Mouse (Mus musculus) heart, embryonic 10.5 days (tissue): ENCODE measurements around the gene Snapin. TPM values are rescaled to one million over a fixed set of nuclear protein-coding genes. Genes with fewer than 3 reads are reported as not detected.

ENCODE experiments used
- DNase-seq: peaks from one replicate; pipeline ENCODE4 v3.0.0-alpha.2; 2017; ENCODE audit warnings: low spot score
- H3K27ac ChIP-seq: fragments of 300-500 bp; sonication (generic); 2 replicates; pipeline ENCODE4 v1.5.1; 2016; ENCODE audit warnings: mild to moderate bottlenecking
- H3K27me3 ChIP-seq: fragments of 300-500 bp; sonication (generic); 2 replicates; pipeline ENCODE4 v1.6.1; 2016; ENCODE audit warnings: mild to moderate bottlenecking; ENCODE audit not compliant: poor library complexity, insufficient read depth, severe bottlenecking
- H3K36me3 ChIP-seq: fragments of 300-500 bp; sonication (generic); 2 replicates; pipeline ENCODE4 v1.6.1; 2016; ENCODE audit warnings: mild to moderate bottlenecking, moderate library complexity
- H3K4me1 ChIP-seq: fragments of 300-500 bp; sonication (generic); 2 replicates; pipeline ENCODE4 v1.6.1; 2016; ENCODE audit warnings: mild to moderate bottlenecking
- H3K4me3 ChIP-seq: fragments of 300-500 bp; sonication (generic); 2 replicates; pipeline ENCODE4 v1.5.1; 2016; ENCODE audit warnings: mild to moderate bottlenecking, moderate library complexity
- H3K9me3 ChIP-seq: fragments of 300-500 bp; sonication (generic); 2 replicates; pipeline ENCODE4 v1.6.1; 2016; ENCODE audit warnings: mild to moderate bottlenecking, moderate library complexity
- WGBS: fragments of 180-500 bp; shearing (Covaris S2); methylation state at CpG from one replicate; pipeline ENCODE4 v1.1.7; 2016; 5-methylcytosine and 5-hydroxymethylcytosine counted together
- polyA plus RNA-seq: library from polyadenylated mRNA; unstranded; fragments of >200 nt; fragmentation: Nextera tagmentation; extraction: Ambion mirVana; gene quantifications from 2 replicates; pipeline ENCODE4 v1.2.1, GENCODE M21; 2016

Gene Snapin
- polyA plus RNA-seq, 1 experiment from 2014 or later: 71.7 TPM

DNA sequence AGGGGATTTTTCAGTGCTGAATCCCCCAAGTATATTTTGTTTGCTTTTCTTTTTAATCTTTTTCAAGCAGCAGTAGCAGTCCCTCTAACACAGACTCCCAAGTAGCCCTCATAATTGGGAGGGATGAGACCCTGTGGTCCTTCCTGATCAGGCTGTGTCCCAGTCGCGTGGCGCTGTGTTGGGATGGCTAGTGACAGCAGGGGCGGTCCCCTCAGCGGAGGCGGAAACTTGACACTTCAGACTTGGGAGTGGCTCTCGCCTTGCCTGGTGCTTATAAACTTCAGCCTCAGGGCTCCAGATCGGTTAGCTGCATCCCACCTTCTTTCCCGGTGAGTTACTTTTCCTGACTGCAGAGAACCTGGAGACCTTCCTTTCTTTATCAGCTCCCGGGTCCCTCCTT lies 23.9 kb upstream of the Snapin start:
- peaks cover 30% of the 10 kb centered on the region for H3K4me1 ChIP-seq
- no peaks in the 10 kb centered on the region for H3K27me3 ChIP-seq
- DNase-seq: peak; percentile 88
- H3K36me3 ChIP-seq: peaks cover 7% of the 10 kb centered on the region; the same call in 1 of the 2 replicates
- H3K4me3 ChIP-seq: peak overlapping the region; percentile 60
- no peaks in the 10 kb centered on the region for H3K9me3 ChIP-seq
- WGBS: 0% methylated on average over 10 of the region's 10 CpGs
- peak overlapping the region; percentile 89 for H3K27ac ChIP-seq

DNA sequence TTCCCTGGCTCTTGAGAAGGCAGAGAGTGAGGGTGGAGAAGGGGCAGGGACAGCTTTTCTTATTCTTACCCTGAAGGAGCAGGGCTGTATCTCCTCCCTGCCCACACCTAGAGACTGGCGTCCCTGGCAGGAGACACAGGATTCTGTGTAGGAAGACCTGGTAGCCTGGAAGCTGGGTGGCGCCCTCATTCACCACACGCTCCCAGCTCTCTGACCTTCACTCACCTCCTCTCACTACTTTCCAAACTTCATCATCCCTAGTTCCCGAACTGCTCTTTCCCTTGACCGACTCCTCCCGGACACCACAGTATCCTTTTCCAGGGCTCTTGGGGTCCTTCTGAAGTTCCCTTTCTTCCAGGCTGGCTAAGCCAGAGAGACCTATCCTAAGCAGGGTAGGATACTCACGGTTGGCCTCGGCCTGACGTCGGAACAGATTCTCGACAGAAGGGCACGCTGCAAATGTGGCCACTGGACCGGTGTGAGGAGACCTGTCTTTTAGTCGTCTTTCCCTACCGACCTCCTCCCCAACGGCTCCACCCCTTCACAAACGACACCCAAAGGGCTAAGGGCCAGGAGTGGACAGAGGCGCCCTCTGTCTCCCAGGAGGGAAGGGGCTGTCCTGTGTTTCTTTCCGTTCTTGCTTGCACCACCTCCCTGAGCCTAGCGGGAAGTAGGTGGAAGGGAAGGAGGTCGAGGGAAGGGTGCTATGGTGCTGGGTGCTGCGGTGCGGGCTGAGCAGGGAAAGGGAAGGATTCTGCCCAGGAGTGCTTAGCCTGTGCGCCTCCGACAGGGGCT lies 23.2 kb upstream of the Snapin start, which contains the start of the genes S100a1 and S100a13:
Gene S100a1, minus strand, starts transcription at position 597 of the 795 bp plus-strand sequence.
Gene S100a13, plus strand, starts transcription at position 640 of the 795 bp plus-strand sequence.
- H3K4me3 ChIP-seq: peak within 1 kb of the TSS; percentile 60
- no peaks in the 10 kb centered on the region for H3K27me3 ChIP-seq
- peaks cover 7% of the 10 kb centered on the region; the same call in 1 of the 2 replicates for H3K36me3 ChIP-seq
- DNase-seq: peak; percentile 83
- 2% methylated on average over 25 of the region's 25 CpGs for whole genome bisulfite sequencing
- H3K27ac ChIP-seq: peak within 1 kb of the TSS; percentile 89
- peaks cover 30% of the 10 kb centered on the region for H3K4me1 ChIP-seq
- no peaks in the 10 kb centered on the region for H3K9me3 ChIP-seq

DNA sequence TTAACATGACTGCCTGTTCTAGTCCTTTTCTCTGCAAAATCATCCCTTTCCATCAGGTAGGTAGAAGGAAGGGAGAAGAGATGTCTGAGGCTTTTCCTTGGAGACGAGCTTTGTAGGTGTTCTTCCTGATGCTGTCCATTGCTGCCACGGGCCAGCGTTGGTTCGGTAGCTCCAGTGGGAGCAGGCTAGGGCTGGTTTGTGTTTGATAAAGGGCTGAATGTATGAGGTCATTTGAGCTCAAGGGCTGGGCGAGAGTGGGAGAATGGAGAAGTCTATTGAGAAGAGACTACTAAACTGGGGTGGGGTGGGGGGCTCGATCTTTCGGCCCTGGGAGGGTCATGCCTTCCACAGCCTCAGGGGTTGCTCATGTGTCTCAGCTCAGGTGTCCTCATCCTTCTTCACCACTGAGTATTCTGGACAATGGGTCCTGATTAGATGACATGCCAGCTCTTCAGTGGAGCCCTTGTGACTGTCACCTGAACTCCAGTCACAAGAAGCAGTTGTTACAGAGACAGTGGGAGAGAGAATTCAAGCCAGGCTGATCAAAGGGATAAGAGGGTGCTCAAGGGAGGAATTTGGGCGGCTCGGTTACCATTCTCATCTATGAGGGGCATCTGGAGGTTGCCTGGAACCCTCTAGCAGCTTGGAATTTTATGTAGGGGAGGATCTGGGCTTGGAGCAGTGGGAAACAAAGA lies 22.3 kb upstream of the Snapin start:
- H3K27me3 ChIP-seq: no peaks in the 10 kb centered on the region
- 62% methylated on average over 9 of the region's 9 CpGs for WGBS
- peaks cover 7% of the 10 kb centered on the region; the same call in 1 of the 2 replicates for H3K36me3 ChIP-seq
- peaks cover 32% of the 10 kb centered on the region for H3K4me1 ChIP-seq
- DNase-seq: no peak
- no peaks in the 10 kb centered on the region for H3K9me3 ChIP-seq
- H3K4me3 ChIP-seq: peak overlapping the region; percentile 60
- H3K27ac ChIP-seq: peak overlapping the region; percentile 89; the same call in 1 of the 2 replicates

DNA sequence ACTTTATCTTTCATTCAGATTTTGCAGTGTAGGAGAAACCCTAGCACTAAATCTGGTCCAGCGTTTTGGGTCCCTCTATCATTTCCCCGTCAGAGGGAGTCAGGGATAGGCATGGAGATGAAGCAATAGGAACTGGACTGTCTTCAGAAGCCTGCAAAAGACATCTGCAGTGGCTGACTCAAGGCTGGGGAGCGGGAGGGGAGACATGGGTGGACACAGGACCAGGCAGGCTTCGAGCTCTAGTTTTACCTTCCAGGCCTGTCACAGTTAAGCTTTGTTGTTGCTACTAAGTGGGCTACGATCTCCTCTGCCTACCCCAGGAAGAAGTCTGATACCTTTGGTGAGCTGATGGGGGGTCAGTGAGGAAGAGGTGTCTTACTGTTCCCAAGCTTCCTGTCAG lies 21.4 kb upstream of the Snapin start:
- Histone ChIP-seq H3K9me3 (no peaks in the 10 kb centered on the region), H3K4me1 (peaks cover 36% of the 10 kb centered on the region), H3K4me3 (no peak overlapping the region), H3K27me3 (no peaks in the 10 kb centered on the region), H3K36me3 (peaks cover 11% of the 10 kb centered on the region), H3K27ac (no peak overlapping the region)
- 82% methylated on average over 5 of the region's 5 CpGs for WGBS
- DNase-seq: peak; percentile 73

DNA sequence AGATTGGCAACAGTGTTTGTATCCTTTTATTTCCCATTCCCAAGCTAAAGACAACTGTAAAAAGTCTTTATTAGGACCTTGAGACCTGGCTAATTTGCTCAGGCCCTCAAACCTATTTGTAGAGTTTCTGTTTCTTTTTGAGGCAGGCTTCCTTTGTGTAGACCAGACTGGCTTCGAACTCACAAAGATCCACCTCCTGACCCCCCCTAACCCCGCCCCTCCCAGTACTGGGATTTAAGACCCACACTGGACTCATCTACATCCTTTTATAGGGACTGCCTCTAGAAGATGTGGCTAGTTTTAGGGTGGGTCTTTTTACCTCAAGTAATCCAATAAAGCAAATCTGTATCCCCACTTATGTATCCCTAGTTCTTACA lies 18.9 kb upstream of the Snapin start:
- no peak for DNase-seq
- Histone ChIP-seq H3K4me1 (peaks cover 25% of the 10 kb centered on the region), H3K9me3 (no peaks in the 10 kb centered on the region), H3K4me3 (peak overlapping the region; percentile 94), H3K27ac (peak overlapping the region; percentile 100), H3K36me3 (peaks cover 36% of the 10 kb centered on the region), H3K27me3 (no peaks in the 10 kb centered on the region)
- 32% methylated on average over 2 of the region's 2 CpGs for WGBS

DNA sequence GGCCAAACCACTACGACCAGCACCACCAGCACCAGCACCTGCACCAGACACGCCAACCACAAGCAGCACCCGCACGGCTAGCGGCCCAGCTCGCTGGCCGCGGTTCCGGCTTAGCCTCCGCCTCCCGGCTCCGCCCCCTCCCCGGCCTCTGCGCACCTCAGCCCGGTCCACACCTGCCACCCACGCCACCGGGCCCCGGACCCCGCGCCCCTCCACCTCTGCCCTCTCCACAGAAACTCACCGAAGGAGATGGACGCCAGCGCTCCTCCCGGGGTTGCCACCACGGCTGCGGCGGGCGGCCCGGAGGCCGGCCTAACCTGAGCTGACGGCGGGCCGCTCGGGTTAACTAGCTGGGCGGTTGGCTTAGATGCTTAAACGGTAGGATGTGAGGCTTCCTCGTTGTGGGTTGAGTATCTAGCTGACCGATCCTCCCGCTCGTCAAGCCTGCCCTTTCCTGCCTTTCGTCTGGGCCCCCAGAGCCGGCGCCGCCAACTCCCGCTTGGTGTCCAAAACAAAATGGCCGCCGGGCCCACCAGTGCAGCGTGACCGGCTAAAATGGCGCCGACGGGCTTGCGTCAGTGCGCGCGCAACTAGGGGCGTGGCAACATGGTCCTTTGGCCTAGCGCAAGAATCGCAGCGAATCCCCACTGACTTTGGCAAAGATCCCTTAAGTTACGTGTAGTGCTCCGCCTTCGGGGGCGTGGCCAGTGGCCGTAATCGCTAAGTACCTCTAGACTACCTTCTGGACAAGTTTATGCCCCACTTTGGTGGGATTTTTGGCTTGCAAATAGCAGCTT lies 18.3 kb upstream of the Snapin start, which contains the start of gene Chtop:
Gene Chtop, minus strand, starts transcription at position 549 of the 797 bp plus-strand sequence.
- no peaks in the 10 kb centered on the region for H3K9me3 ChIP-seq
- under 1% methylated on average over 66 of the region's 66 CpGs for WGBS
- H3K4me3 ChIP-seq: peak within 1 kb of the TSS; percentile 94
- peak within 1 kb of the TSS; percentile 100 for H3K27ac ChIP-seq
- no peaks in the 10 kb centered on the region for H3K27me3 ChIP-seq
- peaks cover 42% of the 10 kb centered on the region for H3K36me3 ChIP-seq
- H3K4me1 ChIP-seq: peaks cover 19% of the 10 kb centered on the region
- peak; percentile 100 for DNase-seq

DNA sequence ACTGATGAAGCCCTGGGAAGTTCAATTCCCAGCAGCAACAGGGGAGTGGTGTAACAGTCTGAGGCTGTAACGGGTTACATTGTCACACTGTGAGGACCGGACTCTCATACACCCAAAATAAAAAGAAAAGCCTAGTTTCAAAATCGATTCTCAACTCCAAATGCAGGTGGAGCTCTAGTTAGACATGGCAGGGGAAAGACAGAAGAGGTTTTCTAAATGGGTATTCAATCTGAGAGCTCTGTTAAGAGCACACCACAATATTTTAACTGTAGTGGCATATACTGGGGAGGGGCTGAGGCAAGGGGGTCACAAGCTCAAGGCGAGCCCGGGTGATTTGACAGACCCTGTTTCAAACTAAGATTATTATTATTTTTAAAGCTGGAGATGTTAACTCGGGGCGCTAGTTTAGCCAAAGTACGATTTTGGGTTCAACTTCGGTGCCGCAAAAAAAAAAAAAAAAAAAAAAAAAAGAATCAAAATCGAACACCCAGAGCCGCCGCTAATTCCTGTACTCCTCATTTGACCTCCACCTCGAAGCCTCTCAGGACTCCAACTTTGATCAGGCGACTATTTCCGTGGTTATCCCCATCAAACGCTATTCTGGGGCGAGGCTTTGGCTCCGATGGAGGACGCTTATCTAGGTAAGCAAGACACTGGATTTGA lies 17.6 kb upstream of the Snapin start:
- H3K4me1 ChIP-seq: peaks cover 13% of the 10 kb centered on the region; the same call in 1 of the 2 replicates
- H3K9me3 ChIP-seq: no peaks in the 10 kb centered on the region
- H3K36me3 ChIP-seq: peaks cover 49% of the 10 kb centered on the region
- DNase-seq: peak; percentile 64
- H3K27me3 ChIP-seq: no peaks in the 10 kb centered on the region
- 5% methylated on average over 20 of the region's 20 CpGs for WGBS
- H3K4me3 ChIP-seq: peak overlapping the region; percentile 94
- H3K27ac ChIP-seq: peak overlapping the region; percentile 100

DNA sequence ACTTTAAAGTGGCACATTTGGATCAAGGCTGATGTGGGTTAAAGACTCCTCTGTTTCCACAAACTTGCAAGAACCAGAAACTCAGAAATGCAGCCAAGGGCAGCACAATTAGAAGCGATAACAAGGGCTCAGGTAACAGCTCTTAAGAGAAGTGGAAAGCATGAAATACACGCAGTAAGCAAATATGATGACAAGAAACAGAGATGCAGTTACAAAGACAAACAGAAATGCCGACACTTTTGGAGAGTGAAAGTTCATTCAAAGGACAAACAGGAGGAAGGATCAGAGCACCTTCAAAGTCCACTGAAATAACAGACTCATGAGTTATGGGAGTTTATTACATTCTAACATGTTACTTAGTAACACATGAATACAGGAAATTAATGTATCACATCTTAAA lies 15.5 kb upstream of the Snapin start:
- Histone ChIP-seq H3K4me1 (0 out of 2 replicates have a peak, but pooled peaks cover 6% of the 10 kb centered on the region), H3K9me3 (no peaks in the 10 kb centered on the region), H3K4me3 (no peak overlapping the region), H3K36me3 (peaks cover 70% of the 10 kb centered on the region), H3K27ac (no peak overlapping the region), H3K27me3 (no peaks in the 10 kb centered on the region)
- no peak for DNase-seq
- 83% methylated on average over 3 of the region's 3 CpGs for WGBS

DNA sequence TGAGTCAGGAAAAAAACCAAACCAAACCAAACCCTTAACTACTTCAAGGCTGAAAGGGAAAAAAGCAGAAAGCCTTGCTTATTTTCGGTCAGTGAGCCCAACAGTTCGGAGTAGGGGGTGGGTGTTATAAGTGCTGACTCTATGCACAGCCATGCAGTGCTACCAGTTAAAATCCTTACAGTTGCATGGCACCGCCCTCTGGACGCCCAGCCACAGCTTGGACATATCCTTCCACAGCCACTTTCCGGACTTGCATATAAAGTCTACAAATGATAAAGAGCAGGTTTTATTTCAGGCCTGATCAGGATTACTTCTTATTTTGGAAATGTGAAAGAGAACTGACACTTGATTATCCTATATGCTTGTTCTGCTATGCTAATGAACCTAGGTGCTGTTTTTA lies 14.4 kb upstream of the Snapin start:
- H3K27me3 ChIP-seq: no peaks in the 10 kb centered on the region
- H3K27ac ChIP-seq: no peak overlapping the region
- 0 out of 2 replicates have a peak, but pooled peaks cover 6% of the 10 kb centered on the region for H3K4me1 ChIP-seq
- H3K4me3 ChIP-seq: no peak overlapping the region
- DNase-seq: no peak
- H3K36me3 ChIP-seq: peaks cover 74% of the 10 kb centered on the region
- no peaks in the 10 kb centered on the region for H3K9me3 ChIP-seq
- WGBS: 94% methylated on average over 5 of the region's 5 CpGs

DNA sequence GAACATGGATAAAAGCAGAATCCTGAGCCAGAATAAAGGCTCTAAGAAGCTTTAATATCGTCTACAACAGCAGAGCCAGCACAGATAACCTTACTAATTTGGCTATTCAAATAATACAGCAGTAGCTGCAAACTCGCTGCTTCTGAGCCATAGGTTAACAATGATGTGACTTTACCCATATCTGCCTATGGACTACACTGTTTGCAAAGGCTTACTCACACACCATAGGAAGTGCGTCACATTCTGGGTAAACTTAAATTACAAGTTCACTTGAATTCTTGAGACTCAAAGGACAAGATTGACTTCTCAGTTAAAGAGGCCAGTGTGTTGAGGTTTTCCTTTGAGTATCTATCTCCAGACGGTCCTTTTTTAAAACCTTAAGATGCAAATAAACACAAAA lies 12.6 kb upstream of the Snapin start:
- Histone ChIP-seq H3K9me3 (no peaks in the 10 kb centered on the region), H3K4me1 (0 out of 2 replicates have a peak, but pooled peaks cover 6% of the 10 kb centered on the region), H3K36me3 (peaks cover 91% of the 10 kb centered on the region), H3K4me3 (no peak overlapping the region), H3K27me3 (no peaks in the 10 kb centered on the region), H3K27ac (no peak overlapping the region)
- WGBS: 87% methylated on average over 4 of the region's 4 CpGs
- DNase-seq: no peak

DNA sequence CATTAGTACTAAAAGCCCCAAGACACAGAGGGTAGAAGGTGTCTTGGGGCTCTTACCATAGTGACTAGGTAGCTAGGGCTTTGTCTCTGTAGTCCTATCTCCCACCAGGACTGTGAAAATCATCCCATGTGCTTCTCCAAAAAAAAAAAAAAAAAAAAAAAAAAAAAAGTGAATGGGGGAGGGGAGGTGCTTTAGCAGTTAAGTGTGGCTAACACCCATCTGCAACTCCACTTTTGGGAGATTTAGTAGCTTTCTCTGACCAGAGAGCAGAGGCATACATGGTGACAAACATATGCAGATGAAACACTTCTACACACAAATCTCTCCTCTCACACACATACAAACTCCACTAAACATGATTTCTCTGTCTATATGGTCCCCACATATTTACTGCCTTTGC lies 6.8 kb upstream of the Snapin start:
- H3K4me1 ChIP-seq: no peaks in the 10 kb centered on the region
- H3K4me3 ChIP-seq: no peak overlapping the region
- DNase-seq: no peak
- H3K9me3 ChIP-seq: no peaks in the 10 kb centered on the region
- no peaks in the 10 kb centered on the region for H3K27me3 ChIP-seq
- H3K36me3 ChIP-seq: peaks cover 69% of the 10 kb centered on the region
- no peak overlapping the region for H3K27ac ChIP-seq

DNA sequence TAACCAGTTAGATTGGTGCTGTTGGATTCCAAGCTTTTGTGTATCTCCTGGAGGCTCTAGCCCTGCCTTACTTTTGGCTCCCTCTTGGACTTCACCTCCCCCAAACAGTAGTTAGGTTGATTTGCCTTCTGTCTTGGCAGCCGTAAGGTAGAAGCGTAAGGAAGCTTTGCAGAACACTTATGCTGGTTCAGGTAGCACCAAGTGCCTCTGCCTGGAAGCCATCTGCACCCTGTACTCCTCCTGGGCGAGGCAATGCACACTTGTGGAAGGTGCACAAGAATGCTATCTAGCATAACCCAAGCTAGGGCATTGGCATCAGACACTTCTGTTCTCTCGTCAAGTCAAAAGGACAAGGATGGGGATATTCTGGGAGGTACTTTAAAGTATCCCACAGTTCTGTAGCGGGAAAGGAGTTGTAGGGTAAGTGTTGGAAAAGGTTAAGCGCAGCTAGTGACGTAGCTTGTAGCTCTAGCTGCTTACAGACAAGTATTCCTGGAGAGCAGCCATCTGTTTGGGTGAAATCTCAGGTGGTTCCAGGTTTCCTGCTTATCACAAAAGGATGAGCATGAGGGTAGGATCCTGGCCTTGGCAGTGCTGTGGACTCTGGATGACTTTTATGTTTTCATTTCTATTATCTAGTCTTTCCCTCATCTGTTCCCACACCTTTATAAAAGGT lies 5.2 kb upstream of the Snapin start:
- H3K36me3 ChIP-seq: peaks cover 53% of the 10 kb centered on the region
- DNase-seq: no peak
- H3K27me3 ChIP-seq: no peaks in the 10 kb centered on the region
- no peak overlapping the region for H3K4me3 ChIP-seq
- 87% methylated on average over 7 of the region's 7 CpGs for WGBS
- H3K4me1 ChIP-seq: no peaks in the 10 kb centered on the region
- H3K9me3 ChIP-seq: no peaks in the 10 kb centered on the region
- no peak overlapping the region for H3K27ac ChIP-seq
